15 mouse cellular contexts compared by ENCODE assay signal in the genomic region with DNA sequence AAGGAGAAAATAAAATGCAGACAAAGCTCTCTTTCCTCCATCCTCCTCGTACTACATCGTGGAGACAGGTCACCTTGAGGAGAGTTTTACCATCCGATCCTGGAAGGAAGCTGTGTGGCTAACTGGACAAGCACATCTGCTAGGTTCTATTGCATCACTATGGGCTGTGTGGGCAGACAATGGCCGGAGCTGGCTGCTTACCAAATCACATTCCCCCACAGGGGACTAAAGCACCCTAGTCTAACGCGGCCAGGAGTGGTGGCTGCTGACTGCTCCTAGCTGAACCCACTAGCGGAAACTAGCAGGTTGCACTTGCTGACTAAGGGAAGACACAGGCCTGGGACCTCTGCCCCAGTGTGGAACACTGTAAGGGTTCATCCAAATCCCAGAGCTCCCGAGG.
"Had no signal": no experiment of that assay in that cellular context is flagged by ENCODE, and none has a peak within 500 bp of the region (broad histone marks: within the 10 kb centered on the region; RNA-seq: fewer than 3 reads in every experiment).

No protein-coding gene starts in this region.

- H3K9ac ChIP-seq: limb, embryonic 15.5 days; liver, embryonic 13.5 days; lung, embryonic 14.5 days; midbrain, embryonic 12.5 days had no signal

- H3K27me3 ChIP-seq: limb, embryonic 15.5 days; liver, embryonic 13.5 days; megakaryocyte, embryonic 14.5 days; midbrain, embryonic 12.5 days had no signal

- ATAC-seq: intestine, postnatal 0 days; midbrain, embryonic 16.5 days had no signal

- DNase-seq: kidney, adult 9 months; kidney, postnatal 10 days; liver, embryonic 13.5 days; lung, embryonic 14.5 days; lung, postnatal 10 days; lung, postnatal 4 days; thymus, adult 2 months; thymus, postnatal 36 days had no signal

- H3K4me2 ChIP-seq: limb, embryonic 15.5 days; liver, embryonic 13.5 days; lung, embryonic 14.5 days; midbrain, embryonic 12.5 days had no signal

- H3K27ac ChIP-seq: left cerebral cortex, adult 2 months; limb, embryonic 15.5 days; liver, embryonic 13.5 days; midbrain, embryonic 12.5 days; stomach, postnatal 0 days had no signal

- H3K36me3 ChIP-seq: limb, embryonic 15.5 days; liver, embryonic 13.5 days; midbrain, embryonic 12.5 days had no signal

- H3K9me3 ChIP-seq: limb, embryonic 15.5 days; liver, embryonic 13.5 days; megakaryocyte, embryonic 14.5 days; midbrain, embryonic 12.5 days had no signal

- H3K4me1 ChIP-seq: limb, embryonic 15.5 days; liver, embryonic 13.5 days; megakaryocyte, embryonic 14.5 days; midbrain, embryonic 12.5 days had no signal

- H3K4me3 ChIP-seq: left cerebral cortex, adult 2 months; limb, embryonic 15.5 days; liver, embryonic 13.5 days; megakaryocyte, embryonic 14.5 days; midbrain, embryonic 12.5 days had no signal
